Mouse (Mus musculus) kidney, postnatal 0 days (tissue): ENCODE measurements at regions not wholly inside any gene's neighbourhood (a gene's known extent, or its start where the extent isn't known, plus 50 kb on each side); places are given as distances from the start of the nearest gene placed in this dataset.

ENCODE experiments used
- ATAC-seq: fragments of 200-750 bp; cut with Nextera tagmentation; replicated peaks from 2 replicates; pipeline ENCODE4 v1.8.0; 2017; ENCODE audit warnings: low read depth, moderate number of reproducible peaks, moderate TSS enrichment, moderate library complexity; ENCODE audit not compliant: low FRiP score
- DNase-seq: peaks from one replicate; pipeline ENCODE4 v3.0.0-alpha.2; 2016; ENCODE audit warnings: low spot score
- H3K27ac ChIP-seq: fragments of 300-500 bp; sonication (generic); 2 replicates; pipeline ENCODE4 v1.5.1; 2014; ENCODE audit warnings: mild to moderate bottlenecking
- H3K27me3 ChIP-seq: fragments of 300-500 bp; sonication (generic); 2 replicates; pipeline ENCODE4 v1.6.1; 2014; ENCODE audit warnings: low read length, mixed read lengths; ENCODE audit not compliant: insufficient read depth
- H3K36me3 ChIP-seq: fragments of 300-500 bp; sonication (generic); 2 replicates; pipeline ENCODE4 v1.6.1; 2014; ENCODE audit warnings: low read length, mixed read lengths; ENCODE audit not compliant: insufficient read depth
- H3K4me1 ChIP-seq: fragments of 300-500 bp; sonication (generic); replicated peaks from 2 replicates; pipeline ENCODE4 v1.6.1; 2014; ENCODE audit warnings: antibody characterized with exemption, low read length, mixed read lengths; ENCODE audit not compliant: insufficient read depth
- H3K4me2 ChIP-seq: fragments of 300-500 bp; sonication (generic); 2 replicates; pipeline ENCODE4 v1.6.1; 2014; ENCODE audit warnings: mild to moderate bottlenecking, low read length, moderate library complexity, mixed read lengths
- H3K4me3 ChIP-seq: fragments of 300-500 bp; sonication (generic); replicated peaks from 2 replicates; pipeline ENCODE4 v1.5.1; 2014; ENCODE audit warnings: low read depth, low read length
- H3K9ac ChIP-seq: fragments of 300-500 bp; sonication (generic); 2 replicates; pipeline ENCODE4 v1.6.1; 2014; ENCODE audit warnings: low read depth, low read length
- H3K9me3 ChIP-seq: fragments of 300-500 bp; sonication (generic); replicated peaks from 2 replicates; pipeline ENCODE4 v1.6.1; 2016; ENCODE audit warnings: low read length, inconsistent platforms, mixed read lengths
- CTCF ChIP-seq: IDR thresholded peaks from 2 replicates; pipeline ENCODE4 v1.5.1; 2016; ENCODE audit warnings: antibody characterized with exemption, low read depth, mild to moderate bottlenecking, moderate library complexity
- WGBS: fragments of 180-500 bp; shearing (Covaris S2); extraction: QIAGEN DNeasy Blood & Tissue Kit; methylation state at CpG from one replicate; pipeline ENCODE4 v1.1.7; 2014; 5-methylcytosine and 5-hydroxymethylcytosine counted together

- Histone ChIP-seq H3K9ac (no peak overlapping the region), H3K9me3 (no peaks in the 10 kb centered on the region), H3K36me3 (no peaks in the 10 kb centered on the region), H3K4me2 (no peak overlapping the region), H3K4me1 (no peaks in the 10 kb centered on the region), H3K27me3 (no peaks in the 10 kb centered on the region), H3K4me3 (no peak overlapping the region), H3K27ac (no peak overlapping the region)
- DNase-seq (no peak), ATAC-seq (no peak)
- WGBS, result 78% methylated on average over 4 of the region's 4 CpGs
- no peak for TF ChIP-seq CTCF
Observed at GRCm38 (mm10) chr12:12668919-12669318, 272.8 kb downstream of the Mycn start.

DNA sequence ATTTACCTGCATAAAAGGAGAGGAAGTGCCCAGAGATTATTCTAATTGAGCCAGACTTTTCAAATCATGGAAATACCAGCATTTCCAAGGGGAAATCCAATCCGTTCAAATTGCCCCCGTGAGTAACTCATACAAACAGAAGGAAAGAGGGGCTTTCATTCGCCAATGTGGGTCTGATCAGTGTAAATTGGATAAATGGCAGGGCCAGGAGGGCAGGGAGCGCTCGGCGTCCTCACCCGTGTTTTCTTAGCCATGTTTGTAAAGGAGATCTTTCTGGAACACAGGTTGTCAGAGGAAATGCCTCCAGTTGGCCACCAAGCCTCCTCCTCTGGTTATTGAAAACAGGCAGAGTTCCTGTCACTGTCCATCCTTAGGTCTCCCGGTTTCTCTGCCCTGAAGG is 286.1 kb downstream of the Mycn start:
- Histone ChIP-seq H3K36me3 (no peaks in the 10 kb centered on the region), H3K4me2 (no peak overlapping the region), H3K4me3 (no peak overlapping the region), H3K27me3 (no peaks in the 10 kb centered on the region), H3K9me3 (no peaks in the 10 kb centered on the region), H3K27ac (no peak overlapping the region), H3K4me1 (no peaks in the 10 kb centered on the region), H3K9ac (no peak overlapping the region)
- 72% methylated on average over 8 of the region's 8 CpGs for WGBS
- no peak for ATAC-seq
- TF ChIP-seq CTCF, result no peak
- no peak for DNase-seq

GRCm38 (mm10) chr12:12655184-12655583 is 286.5 kb downstream of the Mycn start:
- Histone ChIP-seq H3K4me1 (no peaks in the 10 kb centered on the region), H3K27ac (no peak overlapping the region), H3K9ac (no peak overlapping the region), H3K36me3 (no peaks in the 10 kb centered on the region), H3K9me3 (no peaks in the 10 kb centered on the region), H3K4me3 (no peak overlapping the region), H3K4me2 (no peak overlapping the region), H3K27me3 (no peaks in the 10 kb centered on the region)
- DNase-seq, result no peak
- TF ChIP-seq CTCF, result no peak
- 40% methylated on average over 10 of the region's 10 CpGs for WGBS
- no peak for ATAC-seq

GRCm38 (mm10) chr12:12652361-12652760 is 289.4 kb downstream of the Mycn start:
- ATAC-seq, result no peak
- H3K4me1 ChIP-seq, result no peaks in the 10 kb centered on the region
- whole genome bisulfite sequencing, result 55% methylated on average over 7 of the region's 7 CpGs

DNA sequence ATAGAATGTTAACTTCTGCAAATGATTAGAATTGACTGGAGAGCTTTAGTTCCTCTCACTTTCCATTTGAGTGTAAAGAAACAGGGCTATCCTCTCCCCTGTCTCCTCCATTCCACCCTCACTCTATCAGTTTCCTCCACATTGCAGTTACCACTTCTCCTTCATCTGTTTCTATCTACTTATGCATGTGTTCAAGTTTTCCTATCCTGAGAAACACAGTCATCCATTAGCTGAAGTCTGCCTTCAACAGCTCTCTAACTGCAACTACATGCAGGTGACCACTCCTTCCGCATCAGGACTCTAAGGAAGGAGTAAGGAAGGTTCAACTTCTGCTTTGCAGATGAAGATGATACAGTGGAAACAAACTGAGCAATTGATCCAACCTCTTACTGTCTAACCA is 291.4 kb downstream of the Mycn start:
- Histone ChIP-seq H3K4me2 (no peak overlapping the region), H3K4me1 (no peaks in the 10 kb centered on the region), H3K36me3 (no peaks in the 10 kb centered on the region), H3K9me3 (no peaks in the 10 kb centered on the region), H3K4me3 (no peak overlapping the region), H3K27me3 (no peaks in the 10 kb centered on the region), H3K27ac (no peak overlapping the region), H3K9ac (no peak overlapping the region)
- WGBS, result 94% methylated on average over 1 of the region's 1 CpGs
- no peak for TF ChIP-seq CTCF
- DNase-seq, result no peak
- ATAC-seq, result no peak

More at GRCm38 (mm10) chr12:12652361-12652760, 289.4 kb downstream of the Mycn start:
- no peaks in the 10 kb centered on the region for H3K27me3 ChIP-seq
- DNase-seq, result no peak
- H3K4me2 ChIP-seq, result no peak overlapping the region
- no peaks in the 10 kb centered on the region for H3K36me3 ChIP-seq
- no peak overlapping the region for H3K27ac ChIP-seq
- no peaks in the 10 kb centered on the region for H3K9me3 ChIP-seq
- no peak overlapping the region for H3K9ac ChIP-seq
- TF ChIP-seq CTCF, result no peak
- no peak overlapping the region for H3K4me3 ChIP-seq

- Histone ChIP-seq H3K27ac (no peak overlapping the region), H3K9ac (no peak overlapping the region), H3K9me3 (no peaks in the 10 kb centered on the region), H3K4me2 (no peak overlapping the region), H3K4me1 (no peaks in the 10 kb centered on the region), H3K27me3 (no peaks in the 10 kb centered on the region), H3K36me3 (no peaks in the 10 kb centered on the region), H3K4me3 (no peak overlapping the region)
- TF ChIP-seq CTCF, result no peak
- WGBS, result 35% methylated on average over 6 of the region's 6 CpGs
- no peak for ATAC-seq
- peak; percentile 80 for DNase-seq
Observed at GRCm38 (mm10) chr12:12647467-12647866, 294.2 kb downstream of the Mycn start.

DNA sequence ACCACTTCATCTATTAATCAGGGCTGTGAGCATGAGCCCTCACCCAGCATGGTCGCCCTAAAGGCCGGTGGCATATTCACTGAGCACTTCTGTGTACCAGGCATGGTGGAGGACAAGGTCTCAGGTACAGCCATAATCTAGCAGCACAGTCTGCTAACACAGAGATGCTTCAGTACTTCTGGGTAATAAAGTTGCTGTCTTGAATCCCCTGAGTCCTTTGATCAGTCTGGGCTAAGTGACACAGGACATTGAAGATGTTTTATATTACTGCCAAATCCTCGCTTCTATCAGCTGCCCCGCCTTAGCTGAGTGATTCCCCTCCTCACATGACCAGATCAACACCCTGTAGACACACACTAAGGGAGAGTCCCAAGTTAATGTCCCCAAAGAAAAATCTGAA is 296.5 kb downstream of the Mycn start:
- Histone ChIP-seq H3K9me3 (no peaks in the 10 kb centered on the region), H3K27me3 (no peaks in the 10 kb centered on the region), H3K36me3 (no peaks in the 10 kb centered on the region), H3K4me2 (no peak overlapping the region), H3K4me1 (no peaks in the 10 kb centered on the region), H3K9ac (no peak overlapping the region), H3K4me3 (no peak overlapping the region), H3K27ac (no peak overlapping the region)
- TF ChIP-seq CTCF, result no peak
- DNase-seq, result peak; percentile 57
- ATAC-seq, result peak; percentile 54; the same call in 1 of the 2 replicates
- 62% methylated on average over 4 of the region's 4 CpGs for WGBS
